Mouse (Mus musculus) G1E (cell line): ENCODE data around the gene Ndufab1.

Source experiments
- CTCF ChIP-seq: IDR thresholded peaks from 2 replicates; pipeline ENCODE4 v1.5.1; 2012; ENCODE audit warnings: low read depth, low read length, inconsistent platforms, mixed read lengths
- TAL1 ChIP-seq: conservative IDR thresholded peaks from 2 replicates; pipeline ENCODE4 v1.6.1; 2012; ENCODE audit warnings: low read depth, low read length, inconsistent platforms, mixed read lengths

DNA sequence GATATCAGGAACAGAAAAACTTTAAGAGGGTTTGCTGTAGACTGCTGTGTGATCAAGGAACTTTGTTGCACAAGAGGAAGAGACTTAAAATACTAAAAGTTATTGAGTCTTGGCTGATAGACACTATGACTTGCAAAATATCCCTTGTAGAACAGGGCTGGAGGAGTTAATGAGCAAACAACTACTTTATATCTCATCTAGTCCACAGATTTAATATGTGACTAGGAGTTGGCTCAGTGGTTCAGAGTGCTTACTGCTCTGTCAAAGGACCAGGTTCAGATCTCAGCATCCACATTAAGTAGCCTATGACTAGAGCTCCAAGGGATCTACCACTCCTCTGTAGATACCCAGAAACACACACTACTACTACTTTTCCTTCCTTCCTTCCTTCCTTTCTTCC, 35.4 kb upstream of the Ndufab1 start:
- TF ChIP-seq TAL1 (no peak), CTCF (no peak)
